Mouse (Mus musculus) CH12.LX (cell line): ENCODE results near the gene Meis2. TPM values are rescaled to one million over a fixed set of nuclear protein-coding genes. Genes with fewer than 3 reads are reported as not detected.

Experiments
- DNase-seq: peaks from one replicate; pipeline ENCODE4 v3.0.0-alpha.2; 2013; ENCODE audit errors: extremely low read depth
- H3K27ac ChIP-seq: 2 replicates; pipeline ENCODE4 v1.5.1; 2012; ENCODE audit warnings: low read depth, mild to moderate bottlenecking, control low read depth, moderate library complexity; ENCODE audit not compliant: insufficient read depth
- H3K27me3 ChIP-seq: replicated peaks from 2 replicates; pipeline ENCODE3; 2012; ENCODE audit warnings: inconsistent platforms
- H3K36me3 ChIP-seq, 2 experiments: replicated peaks in 1 of 2; 2 replicates each; pipeline versions ENCODE3 to v1.6.1; 2012; ENCODE audit warnings: inconsistent platforms in 1 of 2, low read length in 1 of 2, mild to moderate bottlenecking in 1 of 2, mixed read lengths in 1 of 2, moderate library complexity in 1 of 2; ENCODE audit not compliant: control insufficient read depth in 1 of 2, insufficient read depth in 1 of 2
- H3K4me1 ChIP-seq, 2 experiments: 2 replicates each; pipeline ENCODE4 v1.6.1; 2012; ENCODE audit warnings: inconsistent platforms in 1 of 2, moderate library complexity in 1 of 2; ENCODE audit not compliant: insufficient read depth in 2 of 2, control insufficient read depth in 1 of 2
- H3K4me2 ChIP-seq: 2 replicates; pipeline ENCODE4 v1.6.1; 2012; ENCODE audit warnings: low read depth, mild to moderate bottlenecking, control low read depth; ENCODE audit not compliant: poor library complexity, insufficient read depth, severe bottlenecking
- H3K4me3 ChIP-seq, 3 experiments: fragments of 150-350 bp in 1 of 3; sonication (generic) in 1 of 3; replicated peaks in 1 of 3; 2 replicates each; pipeline versions ENCODE3 to v1.5.1; 2011 to 2012; ENCODE audit warnings: low read depth in 2 of 3, low read length in 2 of 3, mild to moderate bottlenecking in 2 of 3, moderate library complexity in 2 of 3, control low read depth in 1 of 3, improper control_type of control experiment in 1 of 3, inconsistent platforms in 1 of 3, mixed read lengths in 1 of 3; ENCODE audit not compliant: poor library complexity in 1 of 3
- H3K79me2 ChIP-seq: replicated peaks from 2 replicates; pipeline ENCODE4 v1.6.1; 2012; ENCODE audit warnings: mild to moderate bottlenecking, moderate library complexity; ENCODE audit not compliant: control insufficient read depth, poor library complexity, insufficient read depth, severe bottlenecking; ENCODE audit errors: extremely low read depth
- H3K9ac ChIP-seq: 2 replicates; pipeline ENCODE4 v1.6.1; 2012; ENCODE audit warnings: low read depth, mild to moderate bottlenecking, control low read depth, moderate library complexity; ENCODE audit not compliant: insufficient read depth
- H3K9me3 ChIP-seq: replicated peaks from 2 replicates; pipeline ENCODE3; 2012; ENCODE audit warnings: low read length, inconsistent platforms, mixed read lengths
- CTCF ChIP-seq, 2 experiments: IDR thresholded peaks in 1 of 2; conservative IDR thresholded peaks in 1 of 2; 2 replicates each; pipeline ENCODE4 v1.5.1; 2011 to 2012; ENCODE audit warnings: low read depth in 2 of 2, low read length in 2 of 2, improper control_type of control experiment in 1 of 2, inconsistent platforms in 1 of 2, mild to moderate bottlenecking in 1 of 2, moderate library complexity in 1 of 2
- E2F4 ChIP-seq: IDR thresholded peaks from 2 replicates; pipeline ENCODE4 v1.6.1; 2011; ENCODE audit warnings: low read depth, low read length, improper control_type of control experiment; ENCODE audit not compliant: insufficient replicate concordance
- EP300 ChIP-seq: IDR thresholded peaks from 2 replicates; pipeline ENCODE4 v1.6.1; 2011; ENCODE audit warnings: low read length, improper control_type of control experiment
- HCFC1 ChIP-seq: IDR thresholded peaks from 2 replicates; pipeline ENCODE4 v1.6.1; 2012; ENCODE audit warnings: low read depth, mild to moderate bottlenecking, inconsistent platforms, low read length, improper control_type of control experiment
- IRF4 ChIP-seq: IDR thresholded peaks from 2 replicates; pipeline ENCODE4 v1.6.1; 2014; ENCODE audit warnings: low read depth, mild to moderate bottlenecking, inconsistent platforms, low read length, improper control_type of control experiment
- JUN ChIP-seq: IDR thresholded peaks from 2 replicates; pipeline ENCODE4 v1.6.1; 2011; ENCODE audit warnings: low read depth, mild to moderate bottlenecking, low read length, improper control_type of control experiment, moderate library complexity; ENCODE audit not compliant: insufficient read depth
- KAT2A ChIP-seq: IDR thresholded peaks from 2 replicates; pipeline ENCODE4 v1.6.1; 2012; ENCODE audit warnings: low read length, improper control_type of control experiment, inconsistent platforms; ENCODE audit not compliant: insufficient replicate concordance
- MAFK ChIP-seq: IDR thresholded peaks from 2 replicates; pipeline ENCODE4 v1.6.1; 2011; ENCODE audit warnings: low read length, improper control_type of control experiment; ENCODE audit not compliant: insufficient replicate concordance
- MEF2A ChIP-seq: IDR thresholded peaks from 2 replicates; pipeline ENCODE4 v1.6.1; 2014; ENCODE audit warnings: low read depth, mild to moderate bottlenecking, inconsistent platforms, low read length, improper control_type of control experiment, borderline replicate concordance
- MXI1 ChIP-seq: IDR thresholded peaks from 2 replicates; pipeline ENCODE4 v1.6.1; 2011; ENCODE audit warnings: mild to moderate bottlenecking, low read depth, low read length, improper control_type of control experiment
- MYC ChIP-seq: IDR thresholded peaks from 2 replicates; pipeline ENCODE4 v1.6.1; 2011; ENCODE audit warnings: low read depth, mild to moderate bottlenecking, improper control_type of control experiment, low read length
- NELFE ChIP-seq: IDR thresholded peaks from 2 replicates; pipeline ENCODE4 v1.6.1; 2011; ENCODE audit warnings: low read depth, low read length, improper control_type of control experiment
- SMC3 ChIP-seq: IDR thresholded peaks from 2 replicates; pipeline ENCODE4 v1.6.1; 2011; ENCODE audit warnings: low read depth, low read length, improper control_type of control experiment
- TCF12 ChIP-seq: IDR thresholded peaks from 2 replicates; pipeline ENCODE4 v1.6.1; 2014; ENCODE audit warnings: low read depth, mild to moderate bottlenecking, inconsistent platforms, low read length, improper control_type of control experiment
- USF1 ChIP-seq: IDR thresholded peaks from 2 replicates; pipeline ENCODE4 v1.6.1; 2014; ENCODE audit warnings: low read depth, mild to moderate bottlenecking, inconsistent platforms, low read length, improper control_type of control experiment
- ZC3H11A ChIP-seq: IDR thresholded peaks from 2 replicates; pipeline ENCODE4 v1.6.1; 2012; ENCODE audit warnings: low read depth, mild to moderate bottlenecking, inconsistent platforms, low read length, improper control_type of control experiment
- ZKSCAN1 ChIP-seq: IDR thresholded peaks from 2 replicates; pipeline ENCODE4 v1.6.1; 2012; ENCODE audit warnings: low read depth, inconsistent platforms, low read length, improper control_type of control experiment, borderline replicate concordance
- ZMIZ1 ChIP-seq: IDR thresholded peaks from 2 replicates; pipeline ENCODE4 v1.6.1; 2012; ENCODE audit warnings: low read depth, mild to moderate bottlenecking, inconsistent platforms, low read length, improper control_type of control experiment
- dilution Hi-C: fragments of 300-500 bp; cut with MboI; formaldehyde crosslinking; loops from 2 replicates; pipeline ENCODE4 v1.14.3; 2020; ENCODE audit warnings: low sequenced_read_pairs; ENCODE audit not compliant: extremely low pct_unique_long_range_greater_than_20kb, extremely low pct_ligation_motif_present
- in situ Hi-C: fragments of 300-500 bp; cut with MboI; formaldehyde crosslinking; loops from 3 replicates; pipeline ENCODE4 v1.14.3; 2019; ENCODE audit warnings: low sequenced_read_pairs, low pct_ligation_motif_present, low pct_unique_long_range_greater_than_20kb, mixed read lengths
- polyA plus RNA-seq: library from polyadenylated mRNA; unstranded; fragments of >175 nt; gene quantifications from 2 replicates; pipeline ENCODE4 v1.2.1, GENCODE M21; 2012; ENCODE audit warnings: low read depth; ENCODE audit not compliant: insufficient read length
- total RNA-seq, 2 experiments: library from RNA; depleted of rRNA; stranded (reverse); fragments of 300-350 nt in 1 of 2; fragments of >200 nt in 1 of 2; gene quantifications; 2 replicates each; pipeline ENCODE4 v1.2.3; 2012 to 2014

The Meis2 gene
- total and polyA plus RNA-seq, 3 experiments: not detected

DNA sequence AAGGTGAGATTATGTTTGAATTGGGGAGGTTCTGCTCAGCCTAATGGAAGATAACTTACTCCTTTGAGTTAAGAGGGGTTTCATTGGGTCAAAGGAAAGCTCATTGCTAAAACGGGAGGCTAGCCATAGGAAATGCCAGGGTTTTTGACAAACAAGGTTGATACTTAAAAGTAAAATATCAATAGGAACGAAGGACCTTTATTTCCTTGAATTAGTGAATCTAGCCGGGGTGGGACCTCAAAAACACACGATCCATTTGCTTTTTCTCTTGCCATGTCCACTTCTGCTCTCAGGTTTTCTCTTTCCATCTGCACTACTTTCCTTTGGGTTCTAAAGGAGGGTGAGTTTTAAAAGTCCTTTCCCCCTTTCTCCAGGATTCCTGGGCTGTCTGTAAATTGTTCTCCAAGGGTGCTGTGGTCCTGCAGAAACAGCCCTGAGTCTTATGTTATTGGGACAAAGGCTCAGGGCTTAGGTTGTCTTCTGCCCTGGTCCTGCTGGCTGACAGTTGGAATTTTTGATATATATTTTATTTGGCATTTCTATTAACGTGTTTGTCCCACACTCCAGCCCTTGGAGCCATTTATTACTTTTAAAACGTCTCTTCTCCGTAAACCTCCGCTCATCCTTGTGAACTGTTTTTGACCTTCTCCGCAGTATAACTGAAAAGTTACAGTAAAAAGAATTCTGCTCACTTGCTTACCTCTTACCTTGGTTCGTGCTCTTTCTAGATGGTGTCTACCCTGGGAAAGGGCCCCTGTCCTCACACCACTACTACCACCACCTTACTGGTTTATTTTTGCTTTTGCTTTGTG is 5.2 kb upstream of the Meis2 start:
- Histone ChIP-seq H3K27ac (no peak overlapping the region), H3K36me3 (no peaks in the 10 kb centered on the region), H3K4me3 (no peak overlapping the region), H3K9me3 (peaks cover 5% of the 10 kb centered on the region), H3K9ac (no peak overlapping the region), H3K4me2 (no peak overlapping the region), H3K4me1 (no peaks in the 10 kb centered on the region), H3K79me2 (no peaks in the 10 kb centered on the region), H3K27me3 (no peaks in the 10 kb centered on the region)
- in situ Hi-C loops (no loop called here), dilution Hi-C loops (no loop called here)
- TF ChIP-seq USF1 (no peak), ZC3H11A (no peak), EP300 (no peak), ZKSCAN1 (no peak), SMC3 (no peak), ZMIZ1 (no peak), NELFE (no peak), MYC (no peak), IRF4 (no peak), KAT2A (no peak), MEF2A (no peak), CTCF (conservative IDR thresholded peaks at IDR 0.05 in 1 of 2, IDR thresholded peaks at IDR 0.05 in 1 of 2; ENCODE audit: low read depth in 2 of 2, low read length in 2 of 2) (no peak), E2F4 (no peak), MAFK (no peak)
- DNase-seq: no peak

DNA sequence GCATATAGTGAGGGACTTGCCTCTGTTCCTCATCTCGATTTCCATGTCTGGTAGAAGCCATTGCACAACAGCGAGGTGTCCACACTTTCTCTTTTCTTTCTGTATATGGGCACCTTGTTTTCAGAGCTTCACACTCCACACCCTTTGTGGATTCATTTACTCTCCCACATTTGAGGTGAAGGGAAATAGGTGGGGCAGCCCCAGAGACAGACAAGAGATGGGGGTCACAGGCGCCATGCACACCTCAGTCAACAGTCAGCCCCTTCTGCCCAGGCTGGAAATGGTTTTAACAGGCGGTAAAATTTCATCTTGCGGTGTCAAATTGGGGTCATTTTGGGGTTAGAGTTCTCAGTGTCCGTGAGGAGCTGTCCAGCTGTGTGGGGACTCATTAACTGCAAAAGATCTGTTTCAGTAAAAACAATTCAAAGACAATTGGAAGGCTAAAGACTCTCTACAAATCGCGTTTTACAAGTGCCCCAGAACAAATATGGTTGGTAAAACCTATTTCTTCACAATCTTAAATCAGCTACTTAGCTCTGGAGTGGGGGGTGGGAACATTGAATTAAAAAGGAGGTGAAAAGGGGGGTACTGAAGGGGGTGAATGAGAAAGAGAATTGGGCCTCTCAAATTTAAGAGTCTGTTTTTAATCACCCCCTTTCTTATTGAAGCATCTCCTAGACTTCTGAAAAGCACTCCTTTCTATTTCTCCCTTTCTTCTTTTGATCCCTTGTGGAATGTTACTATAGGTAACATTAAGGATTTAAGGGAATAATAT is 4.0 kb upstream of the Meis2 start:
- Histone ChIP-seq H3K79me2 (no peaks in the 10 kb centered on the region), H3K27me3 (no peaks in the 10 kb centered on the region), H3K4me1 (no peaks in the 10 kb centered on the region), H3K36me3 (no peaks in the 10 kb centered on the region), H3K4me2 (no peak overlapping the region), H3K9me3 (peaks cover 5% of the 10 kb centered on the region), H3K9ac (no peak overlapping the region), H3K27ac (no peak overlapping the region), H3K4me3 (no peak overlapping the region)
- DNase-seq: no peak
- in situ Hi-C loops (no loop called here), dilution Hi-C loops (no loop called here)
- no peak for TF ChIP-seq TCF12
- no peak for TF ChIP-seq HCFC1
- TF ChIP-seq JUN: no peak
- TF ChIP-seq MXI1: no peak
- TF ChIP-seq IRF4: no peak
